Mouse (Mus musculus) heart, postnatal 4 days (tissue): ENCODE measurements around the gene Enpep. TPM values are rescaled to one million over a fixed set of nuclear protein-coding genes. Genes with fewer than 3 reads are reported as not detected.
A peak's percentile ranks its signal among the peaks of the same experiment; 100 is the strongest.

ENCODE experiments used
- DNase-seq: peaks from one replicate; pipeline ENCODE4 v3.0.0; 2021
- total RNA-seq, 2 experiments: library from RNA; stranded (reverse); gene quantifications; 2 replicates each; pipeline ENCODE4 v1.2.3; 2021

The Enpep gene
- 1 to 10 TPM; 8.3 to 8.8 TPM for total RNA-seq

DNA sequence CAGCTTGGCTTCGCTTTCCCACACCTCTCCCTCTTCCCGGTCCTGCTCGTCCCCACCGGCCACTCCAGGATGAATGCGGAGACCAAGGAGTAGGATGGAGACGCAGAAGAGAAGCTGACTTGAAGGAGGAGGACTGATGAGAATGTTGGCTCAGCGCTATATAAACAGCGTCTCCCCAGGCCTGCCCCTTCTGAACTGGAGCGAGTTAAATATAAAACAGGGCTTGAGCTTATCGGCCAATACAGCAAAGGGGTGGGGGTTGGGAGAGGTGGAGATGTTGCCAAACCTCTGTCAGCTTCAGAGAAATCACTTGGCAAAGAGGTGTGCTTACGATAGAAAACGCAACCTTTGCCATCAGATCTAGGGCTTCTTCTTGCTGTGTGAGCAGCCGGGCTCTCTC is at the start of gene Enpep:
Gene Enpep (minus strand): TSS at position 135 of the 400 bp plus-strand sequence.
- DNase-seq: peak; percentile 67

DNA sequence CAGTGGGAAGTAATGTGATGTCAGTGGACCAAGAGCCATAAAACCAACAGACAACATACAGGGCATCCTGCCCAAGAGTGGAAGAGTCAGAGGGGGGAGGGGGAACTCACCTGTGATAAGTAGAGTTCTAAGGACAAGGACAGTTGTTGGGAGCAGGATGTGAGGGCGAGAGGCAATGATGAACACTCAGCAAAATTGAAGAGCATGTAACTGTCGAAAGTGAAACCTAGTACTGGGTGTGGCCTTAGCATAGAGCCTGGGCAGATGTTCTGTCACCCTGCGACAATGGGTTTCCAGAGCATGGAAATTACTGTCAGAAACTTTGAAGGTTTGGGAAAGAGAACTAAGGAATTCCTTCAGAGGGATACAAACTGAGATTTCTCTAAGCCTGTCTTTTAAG is 46.6 kb upstream of the Enpep start:
- DNase-seq: no peak

DNA sequence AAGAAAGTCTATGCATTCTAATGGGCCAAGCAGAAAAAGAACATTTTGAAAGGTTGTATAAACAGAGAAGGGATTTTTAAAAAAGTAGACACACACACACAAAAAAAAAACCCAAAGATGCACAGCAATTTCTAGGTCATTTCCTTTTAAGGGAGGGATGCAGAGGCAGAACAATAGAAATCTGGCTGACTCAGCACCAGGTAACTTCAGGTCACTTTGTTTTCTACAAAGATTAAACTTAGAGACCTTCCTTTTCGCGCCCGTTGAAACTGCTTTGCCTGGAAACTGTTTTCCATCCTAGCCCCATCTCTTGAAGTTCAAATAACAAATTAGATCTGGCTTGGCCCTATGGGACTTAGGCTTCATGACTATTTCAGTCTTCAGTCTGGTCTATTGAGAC is 42.6 kb upstream of the Enpep start:
- no peak for DNase-seq

DNA sequence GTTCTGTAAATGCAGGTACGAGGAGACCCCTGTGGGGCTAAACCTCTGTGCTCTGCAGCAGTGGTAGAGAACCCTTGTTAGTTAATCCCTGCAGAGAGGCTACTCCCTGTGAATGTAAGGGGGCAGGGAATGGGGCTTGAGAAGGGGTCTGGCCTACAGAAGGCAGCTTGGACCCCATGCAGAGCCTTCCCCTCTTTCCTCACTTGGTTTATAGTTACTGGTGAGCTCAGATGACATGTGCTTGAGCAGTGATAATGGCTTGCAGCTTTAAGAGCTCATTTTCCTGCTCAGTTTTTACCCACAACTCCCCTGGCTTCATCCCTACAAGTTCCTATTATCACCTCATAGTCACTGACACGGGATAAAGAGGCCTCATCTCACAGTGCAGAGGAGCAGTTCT is 40.6 kb upstream of the Enpep start:
- no peak for DNase-seq

DNA sequence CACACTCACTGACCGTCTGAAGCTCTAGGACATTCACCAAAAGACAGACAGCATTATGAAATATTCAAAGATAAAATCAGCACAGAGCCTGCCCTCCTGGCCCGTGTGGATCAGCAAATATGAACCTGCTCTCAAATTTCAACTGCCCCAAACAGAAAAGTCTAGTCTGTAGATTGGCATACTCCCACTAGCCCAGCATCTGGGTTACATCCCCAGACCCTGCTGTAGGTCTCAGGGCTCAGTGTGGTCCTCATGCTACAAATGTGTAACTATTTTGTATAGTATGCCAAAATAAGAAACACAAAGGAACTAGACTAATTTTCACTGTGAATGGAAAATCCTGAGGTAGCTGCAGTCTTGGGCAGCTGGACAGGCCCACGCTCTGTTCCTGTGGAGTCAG is 37.0 kb upstream of the Enpep start:
- no peak for DNase-seq

DNA sequence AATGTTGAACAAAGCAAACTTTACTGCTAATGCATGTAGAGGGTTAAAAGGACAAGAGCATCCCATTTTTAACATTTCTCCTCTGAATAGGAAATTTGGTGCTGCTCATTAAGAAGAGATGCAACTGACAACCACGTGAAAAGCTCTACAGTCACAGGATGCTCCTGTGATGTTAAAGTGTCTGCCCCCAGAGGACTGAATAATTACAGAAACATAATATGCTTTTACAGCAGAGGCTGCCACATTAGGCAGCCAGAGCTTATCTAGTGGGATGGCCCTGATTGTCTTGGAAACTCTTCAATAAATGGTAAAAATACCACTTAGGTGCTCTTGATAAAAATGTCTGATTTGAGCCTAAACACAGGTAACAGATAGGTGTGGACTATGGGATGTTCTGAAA is 33.4 kb upstream of the Enpep start:
- DNase-seq: no peak

DNA sequence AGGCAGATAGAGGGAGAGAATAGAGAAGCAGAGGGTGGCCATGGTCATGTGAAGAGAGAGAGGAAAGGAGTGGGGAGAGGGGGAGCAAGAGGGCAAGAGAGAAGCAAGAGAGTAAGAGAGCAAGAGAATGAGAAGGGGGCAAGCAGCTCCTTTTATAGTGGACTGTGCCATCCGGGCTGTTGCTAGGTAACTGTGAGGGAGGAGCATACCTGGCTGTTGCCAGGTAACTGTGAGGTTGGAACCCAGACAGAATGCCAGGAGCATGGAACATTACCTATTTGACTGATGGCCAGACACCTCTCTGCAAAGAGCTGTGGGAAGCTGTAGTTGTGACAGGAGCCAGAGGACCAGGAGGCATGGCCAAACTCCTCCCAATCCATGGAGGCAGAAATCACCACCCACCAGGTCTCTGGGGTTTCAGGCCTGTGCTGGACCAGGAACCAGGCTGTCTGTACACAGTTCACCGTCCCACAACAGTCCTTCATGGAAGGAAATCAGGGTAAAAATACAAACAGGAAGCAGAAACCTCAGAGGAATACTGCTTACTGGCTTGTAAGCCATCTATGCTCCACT is 32.4 kb upstream of the Enpep start:
- no peak for DNase-seq

DNA sequence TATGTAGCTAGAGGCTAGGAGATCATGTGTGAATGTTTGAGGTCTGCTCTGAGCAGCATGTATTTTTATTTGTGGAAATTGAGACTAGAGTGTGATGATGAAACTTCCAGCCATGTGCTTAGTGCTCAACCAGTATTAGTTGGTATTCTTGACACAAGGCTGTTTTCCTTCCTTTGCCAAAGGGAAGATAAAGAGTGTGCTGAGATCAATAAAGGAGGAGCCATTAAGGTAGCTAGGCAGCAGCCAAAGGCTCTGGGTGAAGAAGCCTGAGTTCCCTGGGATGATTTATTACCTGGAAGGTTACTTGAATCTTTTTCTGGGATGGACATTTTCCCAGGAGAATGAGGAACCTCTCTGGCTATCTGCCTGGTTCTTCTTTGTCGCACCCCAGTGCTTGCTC is 30.9 kb upstream of the Enpep start:
- DNase-seq: no peak

DNA sequence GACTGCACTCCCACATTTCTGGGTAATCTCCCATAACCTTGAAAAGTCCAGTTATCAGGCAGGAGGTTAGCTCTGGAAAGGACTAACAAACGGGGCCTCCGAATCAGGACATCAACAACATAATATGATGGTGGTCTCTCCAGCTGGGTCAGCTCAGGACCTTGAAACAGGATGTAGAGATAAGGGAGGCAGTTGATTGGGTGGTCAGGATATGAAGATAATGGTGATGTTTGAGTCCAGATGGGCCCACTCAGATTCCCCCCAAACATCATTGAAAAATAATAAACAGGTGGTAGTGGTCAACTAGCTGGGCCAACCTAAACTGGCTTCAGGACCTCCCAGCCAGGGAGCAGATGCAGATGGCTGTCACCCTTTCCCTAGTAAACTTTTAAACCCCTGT is 25.6 kb upstream of the Enpep start:
- no peak for DNase-seq

DNA sequence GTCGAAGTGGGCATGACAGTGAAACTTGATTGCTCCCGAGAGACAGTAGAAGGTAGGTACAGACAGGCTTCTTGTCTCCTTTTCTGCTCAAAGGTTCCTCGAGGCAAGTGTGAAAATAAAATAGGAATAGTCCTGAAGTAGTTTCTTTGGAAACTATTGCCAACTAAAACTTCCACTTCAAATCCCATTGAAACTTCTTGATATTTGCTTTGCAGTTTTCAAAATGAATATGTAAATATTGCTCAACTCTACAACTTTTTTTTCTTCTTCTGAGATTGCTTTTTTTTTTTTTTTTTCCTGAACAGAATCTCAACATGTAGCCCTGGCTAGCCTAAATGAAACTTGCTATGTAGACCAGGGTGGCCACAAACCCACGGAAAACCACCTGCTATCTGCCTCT is 21.4 kb upstream of the Enpep start:
- DNase-seq: no peak

DNA sequence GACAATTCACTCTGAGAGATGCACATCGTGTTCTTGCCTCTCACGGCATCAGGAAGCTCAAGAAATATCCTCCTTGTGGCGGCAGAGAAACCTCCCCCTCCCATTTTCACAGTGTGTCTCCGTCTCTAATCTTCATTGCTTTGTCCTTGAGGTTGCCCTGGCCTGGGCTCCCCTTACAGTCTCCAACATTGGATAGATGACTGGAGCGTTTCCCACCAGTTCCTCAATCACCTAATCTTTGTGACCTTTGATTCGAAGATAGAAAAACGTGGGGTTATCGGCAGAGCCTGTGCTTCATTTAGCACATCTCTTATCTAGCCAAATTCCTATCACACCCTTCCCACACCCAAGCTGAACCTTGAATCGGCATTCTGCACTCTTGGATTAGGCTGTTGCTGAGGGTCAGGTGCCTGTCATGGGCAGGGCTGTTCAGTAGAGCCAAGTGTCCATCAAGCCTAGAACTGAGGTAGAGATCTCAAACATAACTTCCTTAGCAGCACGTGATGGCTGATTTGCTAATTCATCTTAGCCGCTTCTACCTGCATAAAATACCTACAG is 18.9 kb upstream of the Enpep start:
- no peak for DNase-seq

DNA sequence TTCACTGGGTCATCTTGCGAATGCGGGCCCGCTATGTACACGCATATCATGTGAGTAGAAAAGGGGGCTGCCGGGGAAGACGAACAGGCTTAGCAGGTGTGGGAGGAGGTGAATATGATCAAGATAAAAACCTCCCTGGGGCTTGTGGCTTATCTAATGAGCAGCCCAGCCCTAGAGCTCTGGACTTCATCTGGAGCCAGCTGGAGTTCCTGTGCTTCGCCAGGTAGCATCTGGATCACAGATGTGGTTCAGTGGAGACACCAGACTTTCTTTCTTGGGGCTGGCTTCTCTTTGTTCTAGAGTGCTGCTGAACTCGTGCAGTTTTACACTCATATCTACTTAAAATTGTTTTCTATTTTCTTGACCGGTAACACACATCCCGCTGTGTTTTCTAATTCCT is 14.8 kb upstream of the Enpep start:
- no peak for DNase-seq

DNA sequence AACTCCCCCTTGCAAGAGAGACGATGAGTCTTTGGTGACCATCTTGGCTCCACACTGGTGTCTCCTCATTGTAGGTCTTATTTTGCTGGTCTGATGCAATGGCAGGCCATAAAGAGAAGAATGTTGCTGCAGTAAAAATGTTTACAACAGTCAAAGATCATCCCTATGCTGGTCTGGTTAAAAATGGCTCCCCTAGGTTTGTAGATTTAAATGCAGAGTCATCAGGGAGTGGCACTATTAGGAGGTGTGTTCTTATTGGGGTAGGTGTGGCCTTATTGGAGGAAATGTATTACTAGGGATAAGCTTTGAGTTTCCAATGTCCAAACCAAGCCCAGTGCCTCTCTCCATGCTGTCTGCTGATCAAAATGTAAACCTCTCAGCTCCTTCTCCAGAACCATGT is 10.2 kb upstream of the Enpep start:
- DNase-seq: no peak

DNA sequence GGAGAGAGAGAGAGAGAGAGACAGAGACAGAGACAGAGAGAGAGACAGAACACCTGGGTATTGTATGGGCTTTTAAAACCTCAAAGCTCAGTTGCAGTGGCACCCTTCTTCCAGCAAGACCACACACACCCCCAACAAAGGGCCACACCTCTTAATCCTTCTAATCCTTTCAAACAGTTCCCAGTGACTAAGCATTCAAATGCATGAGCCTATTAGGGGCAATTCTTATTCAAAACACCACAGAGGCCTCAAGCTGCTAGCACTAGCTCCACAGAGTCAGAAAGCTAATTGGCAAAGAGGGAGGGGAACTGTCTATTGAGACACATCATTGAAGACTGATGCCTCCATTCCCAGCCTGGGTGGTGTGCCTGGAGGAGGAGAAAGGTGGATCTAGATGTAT is 8.5 kb upstream of the Enpep start:
- DNase-seq: no peak

DNA sequence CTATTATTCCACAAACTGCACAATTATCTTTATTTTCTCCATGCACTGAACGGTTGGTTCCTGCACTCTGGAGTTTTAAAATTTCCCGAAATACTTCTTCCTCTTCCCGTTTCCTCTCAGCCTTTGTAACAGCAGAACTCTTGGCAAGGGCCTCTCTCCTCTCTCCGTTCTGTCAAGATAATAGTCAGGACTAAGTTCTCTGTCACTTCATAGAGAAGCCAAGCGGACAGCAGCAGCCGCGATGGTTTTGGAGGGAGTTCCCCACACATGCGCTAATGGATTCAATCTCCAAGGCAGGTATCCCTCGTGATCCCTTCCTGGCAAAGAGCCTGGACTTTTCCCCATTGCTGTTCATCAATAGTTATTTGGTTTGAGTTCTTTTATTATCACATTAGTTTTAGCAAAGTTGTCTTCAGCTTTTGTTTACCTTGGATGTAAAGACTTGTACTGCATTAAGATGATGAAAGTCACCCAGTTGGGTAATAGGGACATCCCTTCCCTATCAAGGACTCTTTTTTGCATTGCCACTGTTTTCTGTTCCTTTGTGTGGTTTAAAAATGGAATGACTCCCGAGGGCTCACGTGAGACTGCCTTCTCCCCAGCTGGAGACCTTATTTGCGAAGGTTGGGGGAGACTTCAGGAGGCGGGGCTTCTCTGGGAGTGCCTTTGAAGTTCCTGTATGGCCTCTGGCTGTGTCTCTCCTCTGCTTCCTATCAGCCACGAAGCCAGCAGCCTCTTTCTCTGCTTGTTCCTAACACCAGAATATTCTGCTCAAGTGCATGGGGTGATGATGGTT is 6.0 kb upstream of the Enpep start:
- DNase-seq: peak; percentile 32

DNA sequence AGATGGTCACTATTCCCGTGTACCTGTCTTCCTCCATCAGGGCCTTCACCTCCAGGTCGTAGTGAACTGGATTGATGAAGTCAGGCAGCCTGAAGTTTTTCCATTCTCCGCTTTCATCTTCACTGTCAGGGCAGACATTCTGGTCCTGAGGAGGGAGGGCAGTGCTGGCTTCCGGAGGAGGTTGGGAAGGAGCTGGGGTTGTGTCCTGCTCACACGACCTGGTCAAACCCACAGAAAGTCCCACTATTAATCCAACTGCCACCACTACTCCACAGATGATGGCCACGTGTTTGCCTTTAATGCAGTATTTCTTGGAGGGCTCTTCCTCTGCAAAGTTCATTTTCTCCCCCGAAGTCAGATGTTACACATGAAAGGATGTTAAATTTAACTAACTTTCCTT is 378 bp downstream of the Enpep start:
- no peak for DNase-seq

DNA sequence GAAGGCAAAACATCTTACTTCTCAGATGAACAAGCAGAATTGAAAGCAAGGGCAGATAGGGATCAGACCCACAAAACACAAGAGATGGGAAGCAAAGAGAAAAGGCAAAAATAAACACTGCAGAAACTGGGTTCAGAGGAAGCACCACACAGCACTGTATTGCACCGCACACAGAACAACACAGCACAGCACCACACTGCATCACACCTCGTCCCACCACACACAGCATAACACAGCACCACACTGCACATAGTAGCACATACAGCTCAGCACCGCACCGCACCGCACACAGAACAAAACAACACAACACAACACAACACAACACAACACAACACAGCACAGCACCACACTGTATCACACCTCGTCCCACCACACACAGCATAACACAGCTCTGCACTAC is 1.1 kb downstream of the Enpep start:
- no peak for DNase-seq

DNA sequence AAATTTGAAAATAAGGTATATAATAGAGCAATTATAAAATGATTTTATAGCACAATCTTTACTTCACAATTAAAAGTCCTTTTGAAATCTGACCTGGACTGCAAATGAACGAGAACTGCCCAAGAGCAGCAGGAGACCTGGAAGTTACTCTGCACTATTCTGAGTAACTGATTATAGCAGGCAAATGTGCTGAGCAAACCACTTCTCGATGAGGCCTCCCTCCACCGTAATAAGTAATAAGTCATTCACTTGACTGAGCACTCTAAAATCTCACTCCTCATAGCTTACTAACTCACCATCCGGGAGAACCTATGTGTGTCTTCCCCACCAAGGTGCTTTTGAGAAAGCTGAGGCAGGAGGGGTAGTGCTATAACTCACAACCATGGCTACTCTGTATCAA is 4.5 kb downstream of the Enpep start:
- DNase-seq: no peak

DNA sequence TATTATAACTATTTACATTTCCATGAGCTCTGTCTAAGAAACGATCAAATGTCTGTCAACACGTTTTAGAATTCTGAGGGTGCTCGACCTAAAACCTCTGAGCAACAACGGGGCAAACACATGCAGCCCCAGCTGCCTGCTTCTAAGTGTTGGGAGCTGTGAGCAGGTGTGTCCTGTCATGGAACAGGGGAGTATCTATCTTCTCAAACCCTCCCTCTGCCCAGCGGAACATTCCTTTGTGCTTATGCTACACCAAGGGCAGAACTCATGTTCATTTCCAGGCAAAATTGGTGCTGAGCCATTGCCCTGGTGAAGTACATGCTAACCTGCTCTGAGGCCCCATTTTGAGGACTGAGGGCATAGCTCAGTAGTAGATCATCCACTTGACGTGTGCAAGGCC is 10.9 kb downstream of the Enpep start:
- no peak for DNase-seq

DNA sequence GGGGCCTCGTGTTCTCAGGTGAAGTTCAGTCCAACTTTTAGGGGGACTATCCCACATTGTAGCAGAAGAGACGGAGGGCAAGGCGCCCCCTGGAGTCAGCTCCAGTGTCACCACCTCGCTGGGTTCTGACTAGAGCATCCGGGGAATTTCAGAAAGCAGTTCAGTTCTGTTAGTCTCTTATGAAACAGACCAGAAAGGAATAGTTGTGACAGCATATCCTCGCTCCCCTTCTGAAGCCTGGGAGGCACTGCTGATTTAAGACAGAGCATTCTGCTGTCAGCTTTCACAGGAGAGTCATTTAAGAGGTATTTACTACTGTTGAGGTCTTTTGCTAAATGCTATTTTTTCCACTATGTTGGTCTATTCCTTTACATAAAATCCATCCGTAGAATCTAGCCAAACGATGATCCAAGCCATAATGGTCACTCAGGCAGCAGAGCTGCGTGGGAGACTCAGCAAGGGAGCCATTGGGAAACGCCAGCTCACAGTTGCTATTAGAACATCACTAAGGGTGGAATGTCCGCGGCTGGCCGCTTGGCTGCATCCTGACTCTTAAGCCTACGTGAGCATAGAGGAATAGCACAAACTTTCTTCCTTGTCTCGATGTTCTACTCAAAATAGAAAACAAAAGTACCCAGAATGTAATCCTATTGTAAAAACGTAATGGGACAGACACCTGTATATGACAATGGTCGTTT is 15.3 kb downstream of the Enpep start:
- no peak for DNase-seq

DNA sequence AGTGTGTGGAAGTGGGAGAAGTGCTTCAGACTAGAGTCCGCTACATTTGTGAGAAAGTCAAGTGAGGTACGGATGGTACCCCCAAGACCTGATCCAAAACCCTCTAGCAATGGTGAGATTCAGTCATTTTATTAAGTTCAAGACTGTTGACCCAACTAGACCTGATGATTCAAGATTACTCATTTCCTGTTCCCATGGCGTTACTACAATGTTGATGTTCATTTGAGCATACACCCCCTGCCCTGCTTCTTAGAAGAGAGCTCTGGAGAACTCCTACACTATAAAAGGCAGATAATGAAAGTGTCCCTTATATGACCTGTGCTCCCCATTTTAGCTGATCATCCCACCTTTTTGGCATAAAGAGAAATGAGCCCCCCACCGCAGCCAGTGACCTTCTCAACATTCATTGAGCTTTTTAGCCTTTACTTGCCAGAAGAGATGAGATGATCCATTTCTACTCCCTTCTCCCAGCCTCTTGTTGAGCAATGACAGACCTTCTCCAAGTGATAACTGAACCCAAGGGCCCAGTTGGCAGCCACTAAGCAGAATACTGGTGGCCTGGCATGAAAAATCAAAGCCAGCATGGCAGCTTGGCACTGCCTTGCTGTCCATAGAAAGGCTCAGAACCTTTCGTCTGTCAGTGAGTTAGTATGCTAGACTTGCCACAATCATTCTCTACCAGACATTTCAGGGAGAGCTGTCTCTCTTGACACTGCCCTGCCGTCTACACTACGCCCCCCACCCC is 18.7 kb downstream of the Enpep start:
- no peak for DNase-seq

DNA sequence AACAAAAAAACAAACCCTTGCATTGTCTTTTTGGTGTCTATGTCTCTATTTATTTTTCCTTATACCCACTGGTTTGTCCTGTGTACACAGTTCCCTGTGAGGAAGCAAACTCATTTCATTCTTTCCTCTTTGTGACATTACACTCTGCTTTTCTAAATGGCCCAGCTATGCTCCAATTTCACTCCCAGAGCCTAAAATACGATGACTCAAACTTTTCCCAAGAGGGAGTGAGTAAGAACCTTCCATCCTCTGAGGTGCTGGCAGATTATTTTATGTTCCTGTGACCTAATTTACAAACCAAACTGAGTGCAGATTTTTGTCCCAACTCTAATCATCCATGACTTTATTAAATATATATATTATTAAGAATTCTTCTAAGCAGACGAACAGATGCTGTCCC is 19.3 kb downstream of the Enpep start:
- DNase-seq: no peak

DNA sequence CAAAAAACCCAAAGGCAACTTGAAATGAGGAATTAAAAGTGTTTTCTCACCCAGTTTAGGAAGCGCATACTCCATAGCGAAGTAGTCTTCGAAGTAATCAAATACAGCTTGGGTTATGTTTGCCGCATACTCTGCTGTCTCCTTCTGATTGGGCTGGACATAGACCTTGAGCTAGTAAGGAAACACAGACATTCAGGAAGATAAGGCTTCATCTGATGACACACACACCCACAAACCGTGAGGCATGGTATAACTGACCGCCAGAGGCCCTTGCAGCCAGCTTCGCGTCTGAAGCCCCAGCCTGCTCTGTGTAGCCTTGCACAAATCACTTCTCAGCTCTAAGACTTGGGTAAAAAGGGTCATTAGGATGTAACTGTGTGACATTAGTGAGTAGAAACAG is 20.0 kb downstream of the Enpep start:
- no peak for DNase-seq
